Mouse (Mus musculus) MEL (cell line): ENCODE measurements at regions not wholly inside any gene's neighbourhood (a gene's known extent, or its start where the extent isn't known, plus 50 kb on each side); places are given as distances from the start of the nearest gene placed in this dataset.

Experiments
- DNase-seq: peaks from one replicate; pipeline ENCODE4 v3.0.0; 2011; ENCODE audit warnings: low read depth, low spot score
- H3K27ac ChIP-seq: 2 replicates; pipeline ENCODE4 v1.5.1; 2012; ENCODE audit warnings: low read depth, mild to moderate bottlenecking, control low read depth, low read length, moderate library complexity; ENCODE audit not compliant: control insufficient read depth
- H3K27me3 ChIP-seq, 2 experiments: fragments of 150-350 bp in 1 of 2; sonication (generic) in 1 of 2; 2 replicates each; pipeline ENCODE4 v1.6.1; 2012; ENCODE audit warnings: low read length in 2 of 2, mild to moderate bottlenecking in 2 of 2, improper control_type of control experiment in 1 of 2, moderate library complexity in 1 of 2; ENCODE audit not compliant: insufficient read depth in 2 of 2, control insufficient read depth in 1 of 2
- H3K36me3 ChIP-seq, 2 experiments: 2 replicates each; pipeline ENCODE4 v1.6.1; 2012 to 2014; ENCODE audit warnings: low read length in 2 of 2, improper control_type of control experiment in 1 of 2, inconsistent platforms in 1 of 2, mild to moderate bottlenecking in 1 of 2; ENCODE audit not compliant: insufficient read depth in 2 of 2, control insufficient read depth in 1 of 2
- H3K4me1 ChIP-seq, 2 experiments: fragments of 150-350 bp in 1 of 2; sonication (generic) in 1 of 2; 2 replicates each; pipeline ENCODE4 v1.6.1; 2012; ENCODE audit warnings: low read length in 2 of 2, improper control_type of control experiment in 1 of 2, mild to moderate bottlenecking in 1 of 2; ENCODE audit not compliant: insufficient read depth in 2 of 2, control insufficient read depth in 1 of 2
- H3K4me3 ChIP-seq, 2 experiments: fragments of 150-350 bp in 1 of 2; sonication (generic) in 1 of 2; 2 replicates each; pipeline ENCODE4 v1.5.1; 2012; ENCODE audit warnings: low read depth in 2 of 2, low read length in 2 of 2, mild to moderate bottlenecking in 2 of 2, moderate library complexity in 2 of 2, control low read depth in 1 of 2, improper control_type of control experiment in 1 of 2; ENCODE audit not compliant: control insufficient read depth in 1 of 2, insufficient read depth in 1 of 2
- H3K79me2 ChIP-seq: 2 replicates; pipeline ENCODE4 v1.6.1; 2012; ENCODE audit warnings: mild to moderate bottlenecking, low read length, moderate library complexity; ENCODE audit not compliant: control insufficient read depth, poor library complexity, insufficient read depth
- H3K9ac ChIP-seq: 2 replicates; pipeline ENCODE4 v1.6.1; 2012; ENCODE audit warnings: low read depth, mild to moderate bottlenecking, control low read depth, low read length, moderate library complexity; ENCODE audit not compliant: control insufficient read depth, poor library complexity, severe bottlenecking
- H3K9me3 ChIP-seq: fragments of 150-350 bp; sonication (generic); replicated peaks from 2 replicates; pipeline ENCODE4 v1.6.1; 2012; ENCODE audit warnings: mild to moderate bottlenecking, low read length, improper control_type of control experiment, moderate library complexity; ENCODE audit not compliant: insufficient read depth
- CTCF ChIP-seq, 3 experiments: IDR thresholded peaks in 2 of 3; conservative IDR thresholded peaks in 1 of 3; 2 replicates each; pipeline ENCODE4 v1.5.1; 2011 to 2012; ENCODE audit warnings: low read length in 3 of 3, low read depth in 2 of 3, mild to moderate bottlenecking in 2 of 3, improper control_type of control experiment in 1 of 3, inconsistent platforms in 1 of 3, mixed read lengths in 1 of 3, moderate library complexity in 1 of 3; ENCODE audit not compliant: control insufficient read depth in 1 of 3, insufficient read depth in 1 of 3, poor library complexity in 1 of 3, severe bottlenecking in 1 of 3
- E2F4 ChIP-seq: IDR thresholded peaks from 2 replicates; pipeline ENCODE4 v1.6.1; 2011; ENCODE audit warnings: low read depth, low read length, improper control_type of control experiment, borderline replicate concordance
- ELF1 ChIP-seq: IDR thresholded peaks from 2 replicates; pipeline ENCODE4 v1.6.1; 2014; ENCODE audit warnings: low read depth, mild to moderate bottlenecking, inconsistent platforms, low read length, improper control_type of control experiment, moderate library complexity
- ETS1 ChIP-seq: IDR thresholded peaks from 2 replicates; pipeline ENCODE4 v1.6.1; 2012; ENCODE audit warnings: low read depth, mild to moderate bottlenecking, inconsistent platforms, low read length, improper control_type of control experiment, moderate library complexity
- GABPA ChIP-seq: IDR thresholded peaks from 2 replicates; pipeline ENCODE4 v1.6.1; 2012; ENCODE audit warnings: low read depth, mild to moderate bottlenecking, inconsistent platforms, low read length, improper control_type of control experiment, moderate library complexity
- GATA1 ChIP-seq: IDR thresholded peaks from 2 replicates; pipeline ENCODE4 v1.6.1; 2011; ENCODE audit warnings: low read depth, low read length, improper control_type of control experiment
- MAFK ChIP-seq: IDR thresholded peaks from 2 replicates; pipeline ENCODE4 v1.6.1; 2011; ENCODE audit warnings: low read depth, mild to moderate bottlenecking, low read length, improper control_type of control experiment, borderline replicate concordance
- MEF2A ChIP-seq: IDR thresholded peaks from 2 replicates; pipeline ENCODE4 v1.6.1; 2014; ENCODE audit warnings: low read depth, mild to moderate bottlenecking, inconsistent platforms, low read length, improper control_type of control experiment; ENCODE audit not compliant: poor library complexity, insufficient replicate concordance, severe bottlenecking; ENCODE audit errors: extremely low read depth
- NELFE ChIP-seq: IDR thresholded peaks from 2 replicates; pipeline ENCODE4 v1.6.1; 2011; ENCODE audit warnings: low read depth, low read length, improper control_type of control experiment
- NRF1 ChIP-seq: IDR thresholded peaks from 2 replicates; pipeline ENCODE4 v1.6.1; 2014; ENCODE audit warnings: low read depth, mild to moderate bottlenecking, inconsistent platforms, low read length, improper control_type of control experiment, moderate library complexity; ENCODE audit not compliant: poor library complexity, insufficient read depth, severe bottlenecking
- RCOR1 ChIP-seq: IDR thresholded peaks from 2 replicates; pipeline ENCODE4 v1.6.1; 2012; ENCODE audit warnings: low read depth, mild to moderate bottlenecking, inconsistent platforms, low read length, improper control_type of control experiment
- SIN3A ChIP-seq: IDR thresholded peaks from 2 replicates; pipeline ENCODE4 v1.6.1; 2012; ENCODE audit warnings: low read length, improper control_type of control experiment, inconsistent platforms
- SMC3 ChIP-seq: IDR thresholded peaks from 2 replicates; pipeline ENCODE4 v1.6.1; 2011; ENCODE audit warnings: low read depth, low read length, improper control_type of control experiment
- TAL1 ChIP-seq: IDR thresholded peaks from 2 replicates; pipeline ENCODE4 v1.6.1; 2012; ENCODE audit warnings: mild to moderate bottlenecking, inconsistent platforms, low read length, moderate library complexity, mixed read lengths
- TBP ChIP-seq: IDR thresholded peaks from 2 replicates; pipeline ENCODE4 v1.8.0; 2011; ENCODE audit warnings: low read depth, low read length, improper control_type of control experiment
- TCF12 ChIP-seq: IDR thresholded peaks from 2 replicates; pipeline ENCODE4 v1.6.1; 2014; ENCODE audit warnings: low read depth, mild to moderate bottlenecking, inconsistent platforms, low read length, improper control_type of control experiment, moderate library complexity
- USF2 ChIP-seq, 2 experiments: IDR thresholded peaks; 2 replicates each; pipeline ENCODE4 v1.6.1; 2011 to 2012; ENCODE audit warnings: improper control_type of control experiment in 2 of 2, low read length in 2 of 2, borderline replicate concordance in 1 of 2, inconsistent platforms in 1 of 2, low read depth in 1 of 2, mild to moderate bottlenecking in 1 of 2; ENCODE audit not compliant: insufficient read depth in 1 of 2

GRCm38 (mm10) chr14:48052405-48052804 is 68.2 kb upstream of the Peli2 start:
- no peak for DNase-seq
- no peak overlapping the region for H3K27ac ChIP-seq
- no peaks in the 10 kb centered on the region for H3K79me2 ChIP-seq
- no peak overlapping the region for H3K4me3 ChIP-seq
- H3K4me1 ChIP-seq = no peaks in the 10 kb centered on the region
- no peak overlapping the region for H3K9ac ChIP-seq
- no peaks in the 10 kb centered on the region for H3K9me3 ChIP-seq
- TF ChIP-seq ETS1 (no peak), TCF12 (no peak), GATA1 (no peak), TBP (no peak), ELF1 (no peak), CTCF (IDR thresholded peaks at IDR 0.05 in 2 of 3, conservative IDR thresholded peaks at IDR 0.05 in 1 of 3; ENCODE audit: control insufficient read depth in 1 of 3, insufficient read depth in 1 of 3, low read depth in 2 of 3, low read length in 3 of 3, poor library complexity in 1 of 3, severe bottlenecking in 1 of 3) (no peak), E2F4 (no peak), GABPA (no peak), MEF2A (no peak), SIN3A (no peak), USF2 (IDR thresholded peaks at IDR 0.05; ENCODE audit: borderline replicate concordance in 1 of 2, insufficient read depth in 1 of 2, low read depth in 1 of 2, low read length in 2 of 2) (no peak), NRF1 (no peak), TAL1 (no peak), RCOR1 (no peak), NELFE (no peak)
- no peaks in the 10 kb centered on the region for H3K27me3 ChIP-seq
- no peaks in the 10 kb centered on the region for H3K36me3 ChIP-seq

- TF ChIP-seq MAFK = no peak
- TF ChIP-seq SMC3 = no peak
- H3K9ac ChIP-seq = no peak overlapping the region
- DNase-seq = no peak
- H3K9me3 ChIP-seq = no peaks in the 10 kb centered on the region
- no peaks in the 10 kb centered on the region for H3K27me3 ChIP-seq
- H3K36me3 ChIP-seq = no peaks in the 10 kb centered on the region
- no peak overlapping the region for H3K27ac ChIP-seq
- no peaks in the 10 kb centered on the region for H3K79me2 ChIP-seq
- no peaks in the 10 kb centered on the region for H3K4me1 ChIP-seq
- H3K4me3 ChIP-seq = no peak overlapping the region
These were observed 67.5 kb upstream of the Peli2 start for GRCm38 (mm10) chr14:48053151-48053550.
